Mouse (Mus musculus) adrenal gland, adult 8-10 months (tissue): ENCODE measurements around the gene Disc1. TPM values are rescaled to one million over a fixed set of nuclear protein-coding genes. Genes with fewer than 3 reads are reported as not detected.

Experiments used
- DNase-seq: peaks from one replicate; pipeline ENCODE4 v3.0.0; 2022
- total RNA-seq, 4 experiments: library from RNA; stranded (reverse); gene quantifications; 2 replicates each; pipeline ENCODE4 v1.2.4; 2022

Disc1 gene
- total RNA-seq, 4 experiments from 2014 or later = 1.2 to 4.2 (median 2.2) TPM

GRCm38 (mm10) chr8:125224271-125224699 lies 170.3 kb downstream of the Disc1 start:
- DNase-seq = no peak

GRCm38 (mm10) chr8:125225266-125225665 lies 171.3 kb downstream of the Disc1 start:
- DNase-seq = no peak

GRCm38 (mm10) chr8:125226989-125227624 lies 173.1 kb downstream of the Disc1 start:
- DNase-seq = no peak

- DNase-seq = no peak
Observed at GRCm38 (mm10) chr8:125230526-125231131, 176.6 kb downstream of the Disc1 start.

GRCm38 (mm10) chr8:125232724-125233123 lies 178.7 kb downstream of the Disc1 start:
- DNase-seq = no peak

GRCm38 (mm10) chr8:125235898-125236835 lies 182.2 kb downstream of the Disc1 start:
- DNase-seq = no peak

- no peak for DNase-seq
Observed at GRCm38 (mm10) chr8:125240763-125241162, 186.8 kb downstream of the Disc1 start.

GRCm38 (mm10) chr8:125242382-125242781 lies 188.4 kb downstream of the Disc1 start:
- no peak for DNase-seq

- DNase-seq = no peak
Observed at GRCm38 (mm10) chr8:125242921-125243320, 188.9 kb downstream of the Disc1 start.

- DNase-seq = no peak
Observed at GRCm38 (mm10) chr8:125246737-125247292, 192.8 kb downstream of the Disc1 start.

GRCm38 (mm10) chr8:125247349-125247748 lies 193.4 kb downstream of the Disc1 start:
- no peak for DNase-seq

- DNase-seq = no peak
Observed at GRCm38 (mm10) chr8:125252946-125253345, 199.0 kb downstream of the Disc1 start.

- DNase-seq = no peak
Observed at GRCm38 (mm10) chr8:125253505-125254180, 199.6 kb downstream of the Disc1 start.

GRCm38 (mm10) chr8:125254188-125255005 lies 200.4 kb downstream of the Disc1 start:
- peak; percentile 68 for DNase-seq

- DNase-seq = peak; percentile 53
Observed at GRCm38 (mm10) chr8:125255006-125255685, 201.2 kb downstream of the Disc1 start.

GRCm38 (mm10) chr8:125257660-125258059 lies 203.7 kb downstream of the Disc1 start:
- DNase-seq = no peak

GRCm38 (mm10) chr8:125258806-125259500 lies 205.0 kb downstream of the Disc1 start:
- no peak for DNase-seq

GRCm38 (mm10) chr8:125268181-125268705 lies 214.2 kb downstream of the Disc1 start:
- no peak for DNase-seq

- DNase-seq = no peak
Observed at GRCm38 (mm10) chr8:125270292-125270691, 216.3 kb downstream of the Disc1 start.

- DNase-seq = no peak
Observed at GRCm38 (mm10) chr8:125271357-125271756, 217.4 kb downstream of the Disc1 start.
